Mouse (Mus musculus): Measurements from ENCODE around the gene Atp8b2.

- TF ChIP-seq CTCF (IDR thresholded peaks at IDR 0.05; ENCODE audit: low read depth) (no peak), EP300 (IDR thresholded peaks at IDR 0.05; ENCODE audit: low read depth) (no peak)
Measured at GRCm38 (mm10) chr3:89911207-89911606, 52.1 kb downstream of the Atp8b2 start.
